Mouse (Mus musculus) CD4-positive, CD25-positive, alpha-beta regulatory T cell, adult 4 months (primary cell): Measurements from ENCODE around the gene 3100002H09Rik. TPM values are rescaled to one million over a fixed set of nuclear protein-coding genes. Genes with fewer than 3 reads are reported as not detected.

ENCODE experiments used
- ATAC-seq: one replicate; pipeline ENCODE4 v1.8.0; 2017
- polyA plus RNA-seq, 2 experiments: library from polyadenylated mRNA; unstranded; fragments of 100-300 nt; shearing (Covaris generic); gene quantifications; one replicate each; pipeline ENCODE4 v1.2.1; 2017

Gene 3100002H09Rik
- polyA plus RNA-seq, 2 experiments from 2014 or later = not detected

GRCm38 (mm10) chr4:124614189-124614588, 3.6 kb upstream of the 3100002H09Rik start:
- ATAC-seq = no peak

- ATAC-seq = no peak
Observed at GRCm38 (mm10) chr4:124611768-124612167, 1.2 kb upstream of the 3100002H09Rik start.

GRCm38 (mm10) chr4:124610066-124610465, 537 bp downstream of the 3100002H09Rik start:
- ATAC-seq = no peak

- ATAC-seq = no peak
Observed at GRCm38 (mm10) chr4:124607166-124607565, 3.4 kb downstream of the 3100002H09Rik start.

GRCm38 (mm10) chr4:124606180-124606579, 4.4 kb downstream of the 3100002H09Rik start:
- no peak for ATAC-seq

- no peak for ATAC-seq
Observed at GRCm38 (mm10) chr4:124605255-124605654, 5.3 kb downstream of the 3100002H09Rik start.

- ATAC-seq = no peak
Observed at GRCm38 (mm10) chr4:124603712-124604111, 6.9 kb downstream of the 3100002H09Rik start.

GRCm38 (mm10) chr4:124595929-124596328, 14.7 kb downstream of the 3100002H09Rik start:
- ATAC-seq = no peak

- no peak for ATAC-seq
Observed at GRCm38 (mm10) chr4:124594933-124595332, 15.7 kb downstream of the 3100002H09Rik start.

- ATAC-seq = no peak
Observed at GRCm38 (mm10) chr4:124593691-124594090, 16.9 kb downstream of the 3100002H09Rik start.

GRCm38 (mm10) chr4:124593210-124593609, 17.4 kb downstream of the 3100002H09Rik start:
- ATAC-seq = no peak

GRCm38 (mm10) chr4:124592241-124592640, 18.4 kb downstream of the 3100002H09Rik start:
- no peak for ATAC-seq

- no peak for ATAC-seq
Observed at GRCm38 (mm10) chr4:124580695-124581094, 29.9 kb downstream of the 3100002H09Rik start.

GRCm38 (mm10) chr4:124575955-124576445, 34.6 kb downstream of the 3100002H09Rik start:
- ATAC-seq = no peak

- ATAC-seq = no peak
Observed at GRCm38 (mm10) chr4:124575269-124575954, 35.2 kb downstream of the 3100002H09Rik start.

GRCm38 (mm10) chr4:124573586-124573985, 37.0 kb downstream of the 3100002H09Rik start:
- no peak for ATAC-seq

- no peak for ATAC-seq
Observed at GRCm38 (mm10) chr4:124570977-124571376, 39.6 kb downstream of the 3100002H09Rik start.

- ATAC-seq = no peak
Observed at GRCm38 (mm10) chr4:124569661-124570060, 40.9 kb downstream of the 3100002H09Rik start.

GRCm38 (mm10) chr4:124563371-124563770, 47.2 kb downstream of the 3100002H09Rik start:
- no peak for ATAC-seq

- ATAC-seq = no peak
Observed at GRCm38 (mm10) chr4:124562721-124563120, 47.9 kb downstream of the 3100002H09Rik start.
